Mouse (Mus musculus) liver, postnatal 0 days (tissue): ENCODE measurements around the gene Ankrd52.

Experiments
- CTCF ChIP-seq: sonication (generic); IDR thresholded peaks from 2 replicates; pipeline ENCODE4 v1.5.1; 2016; ENCODE audit warnings: antibody characterized with exemption, low read depth
- EP300 ChIP-seq: IDR thresholded peaks from 2 replicates; pipeline ENCODE4 v1.6.1; 2016; ENCODE audit warnings: antibody characterized with exemption, low read depth, mild to moderate bottlenecking

DNA sequence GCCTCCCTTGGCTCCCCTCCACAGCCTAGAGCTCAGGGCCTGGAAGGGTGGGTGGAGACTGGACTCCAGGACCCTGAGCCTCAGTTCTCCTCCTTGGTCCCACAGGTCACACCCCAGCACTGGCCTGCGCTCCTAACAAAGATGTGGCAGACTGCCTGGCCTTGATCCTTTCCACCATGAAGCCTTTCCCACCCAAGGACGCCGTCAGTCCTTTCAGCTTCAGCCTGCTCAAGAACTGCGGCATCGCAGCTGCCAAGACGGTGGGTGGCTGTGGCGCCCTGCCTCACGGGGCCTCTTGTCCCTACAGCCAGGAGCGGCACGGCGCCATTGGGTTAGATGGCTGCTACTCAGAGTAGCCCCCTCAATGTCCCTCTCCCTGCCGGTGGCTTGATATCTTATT, 13.5 kb downstream of the Ankrd52 start:
- TF ChIP-seq CTCF (no peak), EP300 (no peak)
